In genomic region chr6:135498592-135498991, GRCm38 (mm10) we compare ENCODE assay signal across 17 mouse cellular contexts.
DNase-seq lines count a peak whose midpoint lies in the region; ATAC-seq lines count a peak whose summit lies in the region.
"Had no signal": no experiment of that assay in that cellular context is flagged by ENCODE, and none has a peak within 500 bp of the region (broad histone marks: within the 10 kb centered on the region; RNA-seq: fewer than 3 reads in every experiment).

No protein-coding gene starts in this region.

- WGBS in hindbrain, embryonic 11.5 days: 92% methylated on average over 6 of the region's 6 CpGs
- WGBS in hindbrain, embryonic 16.5 days: 94% methylated on average over 6 of the region's 6 CpGs

- no peaks in the 10 kb centered on the region for H3K36me3 ChIP-seq in hindbrain, embryonic 11.5 days (ENCODE audit: control insufficient read depth, insufficient read depth, low read length)
- no peaks in the 10 kb centered on the region for H3K36me3 ChIP-seq in hindbrain, embryonic 16.5 days (ENCODE audit: control insufficient read depth, insufficient read depth, low read length)
- H3K36me3 ChIP-seq: liver, embryonic 13.5 days; neural tube, embryonic 13.5 days had no signal

- H3K27ac ChIP-seq in hindbrain, embryonic 11.5 days (ENCODE audit: low read depth, low read length): no peak overlapping the region
- H3K27ac ChIP-seq in hindbrain, embryonic 16.5 days (ENCODE audit: low read depth, low read length): no peak overlapping the region
- H3K27ac ChIP-seq: heart, adult 2 months; liver, embryonic 13.5 days; macrophage; neural tube, embryonic 13.5 days had no signal

- H3K27me3 ChIP-seq in hindbrain, embryonic 11.5 days (ENCODE audit: control insufficient read depth, insufficient read depth, low read length): no peaks in the 10 kb centered on the region
- no peaks in the 10 kb centered on the region for H3K27me3 ChIP-seq in hindbrain, embryonic 16.5 days (replicated peaks; ENCODE audit: control insufficient read depth, insufficient read depth, low read length)
- H3K27me3 ChIP-seq: liver, embryonic 13.5 days; neural tube, embryonic 13.5 days had no signal

- no peak for ATAC-seq in hindbrain, embryonic 11.5 days (ENCODE audit: low FRiP score)
- ATAC-seq in hindbrain, embryonic 16.5 days: no peak
- ATAC-seq: midbrain, embryonic 16.5 days had no signal

- H3K4me1 ChIP-seq in hindbrain, embryonic 11.5 days (replicated peaks; ENCODE audit: control insufficient read depth, insufficient read depth, low read length): no peaks in the 10 kb centered on the region
- H3K4me1 ChIP-seq in hindbrain, embryonic 16.5 days (ENCODE audit: control insufficient read depth, insufficient read depth, low read depth, low read length): no peaks in the 10 kb centered on the region
- H3K4me1 ChIP-seq: liver, embryonic 13.5 days; neural tube, embryonic 13.5 days had no signal

- no peaks in the 10 kb centered on the region for H3K9me3 ChIP-seq in hindbrain, embryonic 11.5 days (ENCODE audit: control insufficient read depth, low read length)
- H3K9me3 ChIP-seq in hindbrain, embryonic 16.5 days (ENCODE audit: control insufficient read depth, low read length): no peaks in the 10 kb centered on the region
- H3K9me3 ChIP-seq: liver, embryonic 13.5 days; neural tube, embryonic 13.5 days had no signal

- peak; percentile 2 for DNase-seq in hindbrain, embryonic 11.5 days (ENCODE audit: low spot score)
- DNase-seq in thymus, postnatal 0 days (ENCODE audit: low spot score): peak; percentile 27
- DNase-seq in thymus, adult 18-20 months: no peak
- DNase-seq in NIH3T3 (ENCODE audit: low read depth): peak; percentile 24
- DNase-seq in naive thymus-derived CD4-positive, alpha-beta T cell, adult 2 months (ENCODE audit: low read depth): peak; percentile 34
- no peak for DNase-seq in urinary bladder, postnatal 36 days (ENCODE audit: low spot score in 2 of 2)
- DNase-seq in left cerebral cortex, postnatal 10 days (ENCODE audit: extremely low spot score in 1 of 2, low spot score in 2 of 2): no peak
- DNase-seq: cerebellum, adult 11 months; cerebellum, postnatal 36 days; heart, adult 2 months; kidney, postnatal 10 days; layer of hippocampus, adult 9-11 months; liver, embryonic 13.5 days had no signal

- intact Hi-C loops in left cerebral cortex, postnatal 10 days (cut with DNase I): no loop called here

- H3K4me3 ChIP-seq in hindbrain, embryonic 11.5 days (ENCODE audit: low read depth, low read length): no peak overlapping the region
- H3K4me3 ChIP-seq in hindbrain, embryonic 16.5 days (ENCODE audit: low read length): no peak overlapping the region
- H3K4me3 ChIP-seq: heart, adult 2 months; liver, embryonic 13.5 days; neural tube, embryonic 13.5 days had no signal

- H3K9ac ChIP-seq in hindbrain, embryonic 11.5 days (ENCODE audit: low read depth, low read length): no peak overlapping the region
- no peak overlapping the region for H3K9ac ChIP-seq in hindbrain, embryonic 16.5 days (ENCODE audit: low read depth, low read length)
- H3K9ac ChIP-seq: liver, embryonic 13.5 days; neural tube, embryonic 13.5 days had no signal

- H3K4me2 ChIP-seq in hindbrain, embryonic 11.5 days (replicated peaks; ENCODE audit: low read depth, low read length): no peak overlapping the region
- no peak overlapping the region for H3K4me2 ChIP-seq in hindbrain, embryonic 16.5 days (ENCODE audit: low read length)
- H3K4me2 ChIP-seq: liver, embryonic 13.5 days; neural tube, embryonic 13.5 days had no signal

Comparison
In these comparisons a context has a peak if more than half of its experiments do, and no peak if none do; other contexts are left out.
1. DNase-seq: peak in hindbrain, embryonic 11.5 days (single experiment), thymus, postnatal 0 days (single experiment), NIH3T3 (single experiment) and naive thymus-derived CD4-positive, alpha-beta T cell, adult 2 months (single experiment); none in thymus, adult 18-20 months (0 of 2), urinary bladder, postnatal 36 days (0 of 2) and left cerebral cortex, postnatal 10 days (0 of 2).